16 mouse cellular contexts compared by ENCODE assay signal in the genomic region with DNA sequence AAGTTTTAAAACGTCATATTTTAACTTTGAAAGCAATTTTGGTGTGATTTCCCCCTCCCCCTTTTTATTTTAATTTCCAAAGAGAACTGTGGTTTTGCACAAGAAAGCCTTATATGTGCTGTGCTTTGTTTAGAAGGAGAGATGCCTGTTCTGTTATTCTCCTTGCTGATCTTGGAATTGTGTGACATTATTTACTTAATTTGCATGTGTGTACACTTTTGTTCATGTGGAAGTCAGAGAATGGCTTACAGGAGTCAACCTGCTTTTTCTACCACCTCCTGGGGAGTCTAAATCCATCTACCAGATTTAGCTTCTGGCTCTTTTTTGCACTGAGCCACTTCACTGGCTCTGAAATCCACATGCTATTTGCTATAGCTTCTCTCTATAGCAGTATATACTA.
"Had no signal": no experiment of that assay in that cellular context is flagged by ENCODE, and none has a peak within 500 bp of the region (broad histone marks: within the 10 kb centered on the region; RNA-seq: fewer than 3 reads in every experiment).

No protein-coding gene starts in this region.

- DNase-seq: heart, postnatal 10 days; heart, postnatal 14 days; heart, postnatal 36 days; heart, postnatal 4 days; kidney, adult 11 months; kidney, adult 18-20 months; kidney, adult 2 months; kidney, adult 8-10 months; kidney, adult 9 months; kidney, postnatal 10 days; kidney, postnatal 14 days; kidney, postnatal 25 days; kidney, postnatal 36 days; kidney, postnatal 4 days; layer of hippocampus, adult 9-11 months; layer of hippocampus, postnatal 36 days had no signal
